Mouse (Mus musculus) kidney, adult 2 months (tissue): ENCODE measurements around the gene C9orf72. TPM values are rescaled to one million over a fixed set of nuclear protein-coding genes. Genes with fewer than 3 reads are reported as not detected.

Experiments
- DNase-seq: peaks from one replicate; pipeline ENCODE4 v3.0.0; 2021
- H3K27ac ChIP-seq: fragments of 200-500 bp; 2 replicates; pipeline ENCODE4 v1.5.1; 2012; ENCODE audit warnings: low read depth, low read length, control low read depth, inconsistent platforms; ENCODE audit not compliant: insufficient read depth
- H3K27me3 ChIP-seq: fragments of 200-500 bp; replicated peaks from 2 replicates; pipeline ENCODE4 v1.6.1; 2012; ENCODE audit warnings: mild to moderate bottlenecking, moderate library complexity, low read length, inconsistent platforms; ENCODE audit not compliant: control insufficient read depth, insufficient read depth
- H3K36me3 ChIP-seq: fragments of 200-500 bp; 2 replicates; pipeline ENCODE4 v1.6.1; 2012; ENCODE audit warnings: mild to moderate bottlenecking, moderate library complexity, low read length, inconsistent platforms; ENCODE audit not compliant: control insufficient read depth, insufficient read depth
- H3K4me1 ChIP-seq: fragments of 200-500 bp; 2 replicates; pipeline ENCODE4 v1.6.1; 2011; ENCODE audit warnings: low read length; ENCODE audit not compliant: control insufficient read depth, insufficient read depth
- H3K4me3 ChIP-seq: fragments of 200-500 bp; 2 replicates; pipeline ENCODE4 v1.5.1; 2011; ENCODE audit warnings: mild to moderate bottlenecking, low read depth, low read length, control low read depth; ENCODE audit not compliant: insufficient read depth
- CTCF ChIP-seq: fragments of 200-500 bp; conservative IDR thresholded peaks from 2 replicates; pipeline ENCODE4 v1.5.1; 2011; ENCODE audit warnings: low read depth, mild to moderate bottlenecking, control low read depth, low read length, moderate library complexity, mixed read lengths; ENCODE audit not compliant: insufficient read depth, insufficient read length
- POLR2A ChIP-seq: fragments of 200-500 bp; IDR thresholded peaks from one replicate; pipeline ENCODE4 v1.6.1; 2011; ENCODE audit warnings: low read depth, low read length, control low read depth
- WGBS: fragments of 180-500 bp; shearing (Covaris S2); methylation state at CpG from one replicate; pipeline ENCODE4 v1.1.7; 2018; 5-methylcytosine and 5-hydroxymethylcytosine counted together
- polyA plus RNA-seq: library from polyadenylated mRNA; depleted of rRNA; stranded (reverse); fragments of >200 nt; gene quantifications from 2 replicates; pipeline ENCODE4 v1.2.3, GENCODE M21; 2012

C9orf72 gene
- polyA plus RNA-seq, 1 experiment: 6.6 TPM

GRCm38 (mm10) chr4:35220108-35220731, 5.8 kb downstream of the C9orf72 start:
- Histone ChIP-seq H3K4me3 (no peak overlapping the region), H3K4me1 (no peaks in the 10 kb centered on the region), H3K27ac (no peak overlapping the region), H3K27me3 (no peaks in the 10 kb centered on the region), H3K36me3 (peaks cover 6% of the 10 kb centered on the region; the same call in 1 of the 2 replicates)
- no peak for DNase-seq
- WGBS: 77% methylated on average over 6 of the region's 6 CpGs
- TF ChIP-seq POLR2A (no peak), CTCF (no peak)

GRCm38 (mm10) chr4:35204659-35205058, 21.3 kb downstream of the C9orf72 start:
- H3K27me3 ChIP-seq: no peaks in the 10 kb centered on the region
- H3K27ac ChIP-seq: no peak overlapping the region
- 78% methylated on average over 7 of the region's 7 CpGs for WGBS
- H3K4me3 ChIP-seq: no peak overlapping the region
- TF ChIP-seq POLR2A: no peak
- no peaks in the 10 kb centered on the region; the same call in 1 of the 2 replicates for H3K36me3 ChIP-seq
- DNase-seq: no peak
- H3K4me1 ChIP-seq: peaks cover 9% of the 10 kb centered on the region

- no peak for TF ChIP-seq POLR2A
- no peak for TF ChIP-seq CTCF
- H3K4me3 ChIP-seq: no peak overlapping the region
These were observed 22.3 kb downstream of the C9orf72 start for GRCm38 (mm10) chr4:35203724-35204123.

GRCm38 (mm10) chr4:35201700-35202099, 24.3 kb downstream of the C9orf72 start:
- H3K4me1 ChIP-seq: peaks cover 9% of the 10 kb centered on the region
- H3K4me3 ChIP-seq: no peak overlapping the region
- DNase-seq: no peak
- no peaks in the 10 kb centered on the region for H3K27me3 ChIP-seq
- peaks cover 2% of the 10 kb centered on the region for H3K36me3 ChIP-seq
- 98% methylated on average over 5 of the region's 5 CpGs for WGBS
- no peak overlapping the region for H3K27ac ChIP-seq
- TF ChIP-seq CTCF: no peak
- TF ChIP-seq POLR2A: no peak

More at GRCm38 (mm10) chr4:35203724-35204123, 22.3 kb downstream of the C9orf72 start:
- Histone ChIP-seq H3K27ac (no peak overlapping the region), H3K27me3 (no peaks in the 10 kb centered on the region), H3K4me1 (peaks cover 9% of the 10 kb centered on the region), H3K36me3 (no peaks in the 10 kb centered on the region; the same call in 1 of the 2 replicates)
- no peak for DNase-seq
- WGBS: 91% methylated on average over 2 of the region's 2 CpGs

- WGBS: 41% methylated on average over 7 of the region's 7 CpGs
- Histone ChIP-seq H3K36me3 (peaks cover 3% of the 10 kb centered on the region; the same call in 1 of the 2 replicates), H3K27me3 (no peaks in the 10 kb centered on the region), H3K4me1 (no peaks in the 10 kb centered on the region), H3K4me3 (no peak overlapping the region), H3K27ac (no peak overlapping the region)
- TF ChIP-seq POLR2A: no peak
- no peak for TF ChIP-seq CTCF
- DNase-seq: peak; percentile 45
These were observed 33.2 kb downstream of the C9orf72 start for GRCm38 (mm10) chr4:35192725-35193124.

GRCm38 (mm10) chr4:35189794-35190193, 36.2 kb downstream of the C9orf72 start:
- H3K36me3 ChIP-seq: peaks cover 1% of the 10 kb centered on the region; the same call in 1 of the 2 replicates
- H3K27ac ChIP-seq: no peak overlapping the region
- no peaks in the 10 kb centered on the region for H3K4me1 ChIP-seq
- TF ChIP-seq CTCF: no peak
- no peak for TF ChIP-seq POLR2A
- no peaks in the 10 kb centered on the region for H3K27me3 ChIP-seq
- no peak for DNase-seq
- 67% methylated on average over 5 of the region's 5 CpGs for WGBS
- no peak overlapping the region for H3K4me3 ChIP-seq

GRCm38 (mm10) chr4:35187617-35188326, 38.2 kb downstream of the C9orf72 start:
- H3K4me3 ChIP-seq: no peak overlapping the region
- 85% methylated on average over 8 of the region's 8 CpGs for WGBS
- no peak overlapping the region for H3K27ac ChIP-seq
- no peak for DNase-seq
- TF ChIP-seq CTCF: no peak
- no peak for TF ChIP-seq POLR2A
- no peaks in the 10 kb centered on the region for H3K27me3 ChIP-seq
- no peaks in the 10 kb centered on the region for H3K4me1 ChIP-seq
- H3K36me3 ChIP-seq: peaks cover 1% of the 10 kb centered on the region; the same call in 1 of the 2 replicates
